Mouse (Mus musculus): ENCODE measurements around the gene Atp2a1.
A peak's percentile ranks its signal among the peaks of the same experiment; 100 is the strongest.

DNA sequence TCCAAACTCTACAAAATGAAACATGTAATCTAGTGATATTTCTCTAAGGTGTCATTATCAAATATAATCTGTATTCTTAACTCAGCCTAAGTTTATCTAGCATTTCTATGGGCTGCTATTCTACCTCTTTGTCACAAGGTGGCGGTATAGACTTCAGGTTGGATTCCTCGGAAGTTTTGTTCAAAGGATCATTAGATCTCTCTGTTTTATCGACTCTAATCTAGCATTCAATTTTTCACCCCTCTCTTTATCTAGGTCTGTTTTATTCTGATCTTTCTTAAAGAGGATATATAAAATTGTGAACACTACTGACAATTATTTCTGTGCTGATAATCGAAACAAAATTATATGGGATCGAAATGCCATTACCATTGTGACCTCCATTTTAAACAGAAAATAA is 18.8 kb upstream of the Atp2a1 start:
- TF ChIP-seq CTCF (conservative IDR thresholded peaks at IDR 0.05; ENCODE audit: insufficient read depth, insufficient read length, low read depth, low read length) (0 out of 2 replicates have a peak, but pooled peaks have one; percentile 19), POLR2A (IDR thresholded peaks at IDR 0.05; ENCODE audit: low read depth, low read length) (no peak)

Measured in kidney, adult 2 months (tissue).